In genomic region chr5:127751262-127751975, GRCm38 (mm10) we compare ENCODE assay signal across 9 mouse cellular contexts.
DNase-seq lines count a peak whose midpoint lies in the region; ATAC-seq and TF ChIP-seq lines count a peak whose summit lies in the region.
"Had no signal": no experiment of that assay in that cellular context is flagged by ENCODE, and none has a peak within 500 bp of the region (broad histone marks: within the 10 kb centered on the region; RNA-seq: fewer than 3 reads in every experiment).

No protein-coding gene starts in this region.

- WGBS in hindbrain, embryonic 12.5 days: 28% methylated on average over 20 of the region's 20 CpGs
- WGBS in neural tube, embryonic 12.5 days: 30% methylated on average over 20 of the region's 20 CpGs

- intact Hi-C loops in left cerebral cortex, postnatal 25 days (cut with DNase I): no loop called here
- intact Hi-C loops in left cerebral cortex, adult 2 months (cut with DNase I): no loop called here

- DNase-seq in left cerebral cortex, postnatal 25 days (ENCODE audit: low spot score in 2 of 2): peak; percentile 11 to 12
- DNase-seq in left cerebral cortex, adult 2 months (ENCODE audit: extremely low spot score in 1 of 2, low spot score in 2 of 2): no peak
- DNase-seq in embryo, embryonic 9.5 days (ENCODE audit: extremely low spot score): peak; percentile 19
- DNase-seq in layer of hippocampus, postnatal 36 days: no peak
- no peak for DNase-seq in urinary bladder, adult 18-20 months (ENCODE audit: low spot score in 2 of 2)

- no peak overlapping the region for H3K27ac ChIP-seq in left cerebral cortex, adult 2 months
- no peak overlapping the region for H3K27ac ChIP-seq in hindbrain, embryonic 12.5 days
- H3K27ac ChIP-seq in neural tube, embryonic 12.5 days: no peak overlapping the region
- H3K27ac ChIP-seq: lung, embryonic 15.5 days had no signal

- no peak for ATAC-seq in hindbrain, embryonic 12.5 days (ENCODE audit: low FRiP score)
- peak; percentile 25; the same call in 1 of the 2 replicates for ATAC-seq in neural tube, embryonic 12.5 days (ENCODE audit: low FRiP score, low read depth)
- no peak for ATAC-seq in megakaryocyte, adult 5-6 weeks (ENCODE audit: poor library complexity, severe bottlenecking)

- no peaks in the 10 kb centered on the region for H3K36me3 ChIP-seq in hindbrain, embryonic 12.5 days
- no peaks in the 10 kb centered on the region for H3K36me3 ChIP-seq in neural tube, embryonic 12.5 days
- H3K36me3 ChIP-seq: lung, embryonic 15.5 days had no signal

- no peak for TF ChIP-seq CTCF in left cerebral cortex, adult 2 months (IDR thresholded peaks at IDR 0.05)

- peak overlapping the region; percentile 19; the same call in 1 of the 2 replicates for H3K4me2 ChIP-seq in hindbrain, embryonic 12.5 days (replicated peaks)
- H3K4me2 ChIP-seq in neural tube, embryonic 12.5 days (replicated peaks): peak overlapping the region; percentile 24; the same call in 1 of the 2 replicates
- H3K4me2 ChIP-seq: lung, embryonic 15.5 days had no signal

- no peak overlapping the region for H3K4me3 ChIP-seq in left cerebral cortex, adult 2 months
- H3K4me3 ChIP-seq in hindbrain, embryonic 12.5 days: no peak overlapping the region
- no peak overlapping the region for H3K4me3 ChIP-seq in neural tube, embryonic 12.5 days
- H3K4me3 ChIP-seq: lung, embryonic 15.5 days had no signal

- H3K4me1 ChIP-seq in hindbrain, embryonic 12.5 days: no peaks in the 10 kb centered on the region
- peaks cover 13% of the 10 kb centered on the region for H3K4me1 ChIP-seq in neural tube, embryonic 12.5 days
- H3K4me1 ChIP-seq: lung, embryonic 15.5 days had no signal

- no peaks in the 10 kb centered on the region for H3K27me3 ChIP-seq in hindbrain, embryonic 12.5 days
- no peaks in the 10 kb centered on the region for H3K27me3 ChIP-seq in neural tube, embryonic 12.5 days (replicated peaks)
- H3K27me3 ChIP-seq: lung, embryonic 15.5 days had no signal

- no peaks in the 10 kb centered on the region for H3K9me3 ChIP-seq in hindbrain, embryonic 12.5 days (replicated peaks)
- H3K9me3 ChIP-seq in neural tube, embryonic 12.5 days: no peaks in the 10 kb centered on the region
- H3K9me3 ChIP-seq: lung, embryonic 15.5 days had no signal

- no peak overlapping the region for H3K9ac ChIP-seq in hindbrain, embryonic 12.5 days
- H3K9ac ChIP-seq in neural tube, embryonic 12.5 days: no peak overlapping the region
- H3K9ac ChIP-seq: lung, embryonic 15.5 days had no signal

Comparison
In these comparisons a context has a peak if more than half of its experiments do, and no peak if none do; other contexts are left out.
1. DNase-seq: peak in left cerebral cortex, postnatal 25 days (2 of 2) and embryo, embryonic 9.5 days (single experiment); none in left cerebral cortex, adult 2 months (0 of 2), layer of hippocampus, postnatal 36 days (0 of 2) and urinary bladder, adult 18-20 months (0 of 2).